Mouse (Mus musculus) liver, embryonic 16.5 days (tissue): ENCODE measurements around the gene Macf1. TPM values are rescaled to one million over a fixed set of nuclear protein-coding genes. Genes with fewer than 3 reads are reported as not detected.
"Not testable (repeated sequence)": the region's sequence is repeated elsewhere in the genome, so short reads cannot be mapped to it uniquely, and the experiment has no call there.

Source experiments
- ATAC-seq: fragments of 200-750 bp; cut with Nextera tagmentation; 2 replicates; pipeline ENCODE4 v1.8.0; 2017; ENCODE audit warnings: low read depth, mild to moderate bottlenecking, moderate number of reproducible peaks, moderate library complexity
- H3K27ac ChIP-seq: fragments of 300-500 bp; sonication (generic); 2 replicates; pipeline ENCODE4 v1.5.1; 2014; ENCODE audit warnings: mild to moderate bottlenecking, low read length
- H3K27me3 ChIP-seq: fragments of 300-500 bp; sonication (generic); 2 replicates; pipeline ENCODE4 v1.6.1; 2014; ENCODE audit warnings: low read depth, low read length, mixed read lengths; ENCODE audit not compliant: control insufficient read depth, insufficient read depth
- H3K36me3 ChIP-seq: fragments of 300-500 bp; sonication (generic); 2 replicates; pipeline ENCODE4 v1.6.1; 2014; ENCODE audit warnings: mild to moderate bottlenecking; ENCODE audit not compliant: control insufficient read depth, insufficient read depth
- H3K4me1 ChIP-seq: fragments of 300-500 bp; sonication (generic); 2 replicates; pipeline ENCODE4 v1.6.1; 2014; ENCODE audit warnings: low read depth, low read length, mixed read lengths; ENCODE audit not compliant: control insufficient read depth
- H3K4me2 ChIP-seq: fragments of 300-500 bp; sonication (generic); 2 replicates; pipeline ENCODE4 v1.6.1; 2014; ENCODE audit warnings: low read depth, low read length, mixed read lengths
- H3K4me3 ChIP-seq: fragments of 300-500 bp; sonication (generic); 2 replicates; pipeline ENCODE4 v1.5.1; 2014; ENCODE audit warnings: low read depth, mild to moderate bottlenecking, low read length
- H3K9ac ChIP-seq: fragments of 300-500 bp; sonication (generic); 2 replicates; pipeline ENCODE4 v1.6.1; 2014; ENCODE audit warnings: low read depth, low read length
- H3K9me3 ChIP-seq: fragments of 300-500 bp; sonication (generic); replicated peaks from 2 replicates; pipeline ENCODE4 v1.6.1; 2016; ENCODE audit warnings: low read length; ENCODE audit not compliant: control insufficient read depth
- WGBS: fragments of 180-500 bp; shearing (Covaris S2); extraction: QIAGEN DNeasy Blood & Tissue Kit; methylation state at CpG from one replicate; pipeline ENCODE4 v1.1.7; 2014; ENCODE audit not compliant: insufficient replicate concordance; 5-methylcytosine and 5-hydroxymethylcytosine counted together
- polyA plus RNA-seq: library from polyadenylated mRNA; unstranded; fragments of >200 nt; fragmentation: Nextera tagmentation; extraction: Ambion mirVana; gene quantifications from 2 replicates; pipeline ENCODE4 v1.2.1, GENCODE M21; 2015

The Macf1 gene
- polyA plus RNA-seq, 1 experiment from 2014 or later = 8.3 TPM

- Histone ChIP-seq H3K36me3 (no peaks in the 10 kb centered on the region), H3K27me3 (no peaks in the 10 kb centered on the region), H3K9ac (peak overlapping the region; percentile 94), H3K9me3 (no peaks in the 10 kb centered on the region), H3K4me2 (peak overlapping the region; percentile 97), H3K4me3 (peak overlapping the region; percentile 92), H3K27ac (peak overlapping the region; percentile 98), H3K4me1 (peaks cover 42% of the 10 kb centered on the region)
- under 1% methylated on average over 103 of the region's 125 CpGs for WGBS
- peak; percentile 89 for ATAC-seq
Measured at GRCm38 (mm10) chr4:123664021-123664950, 19.9 kb downstream of the Macf1 start.

GRCm38 (mm10) chr4:123663688-123663965 is 20.5 kb downstream of the Macf1 start:
- H3K4me3 ChIP-seq = peak overlapping the region; percentile 92
- peak overlapping the region; percentile 97 for H3K4me2 ChIP-seq
- no peaks in the 10 kb centered on the region for H3K36me3 ChIP-seq
- peak overlapping the region; percentile 98 for H3K27ac ChIP-seq
- H3K27me3 ChIP-seq = no peaks in the 10 kb centered on the region
- H3K4me1 ChIP-seq = peaks cover 46% of the 10 kb centered on the region
- ATAC-seq = no peak
- peak overlapping the region; percentile 94 for H3K9ac ChIP-seq
- WGBS = 0% methylated on average over 12 of the region's 12 CpGs
- H3K9me3 ChIP-seq = no peaks in the 10 kb centered on the region

- WGBS = 3% methylated on average over 15 of the region's 15 CpGs
- no peak for ATAC-seq
- peak overlapping the region; percentile 98 for H3K27ac ChIP-seq
- H3K4me1 ChIP-seq = peaks cover 46% of the 10 kb centered on the region
- H3K9ac ChIP-seq = peak overlapping the region; percentile 94
- H3K4me3 ChIP-seq = peak overlapping the region; percentile 92
- H3K9me3 ChIP-seq = no peaks in the 10 kb centered on the region
- H3K36me3 ChIP-seq = no peaks in the 10 kb centered on the region
- H3K27me3 ChIP-seq = no peaks in the 10 kb centered on the region
- H3K4me2 ChIP-seq = peak overlapping the region; percentile 97
Measured at GRCm38 (mm10) chr4:123662914-123663687, 21.1 kb downstream of the Macf1 start.

- no peak for ATAC-seq
- Histone ChIP-seq H3K4me1 (peaks cover 33% of the 10 kb centered on the region), H3K27me3 (no peaks in the 10 kb centered on the region), H3K4me2 (no peak overlapping the region), H3K9ac (no peak overlapping the region), H3K4me3 (no peak overlapping the region), H3K9me3 (no peaks in the 10 kb centered on the region), H3K27ac (no peak overlapping the region), H3K36me3 (no peaks in the 10 kb centered on the region)
- 63% methylated on average over 1 of the region's 1 CpGs for WGBS
Measured at GRCm38 (mm10) chr4:123658175-123658574, 26.0 kb downstream of the Macf1 start.

GRCm38 (mm10) chr4:123655245-123655644 is 28.9 kb downstream of the Macf1 start:
- H3K4me2 ChIP-seq = no peak overlapping the region
- H3K27ac ChIP-seq = peak overlapping the region; percentile 17; the same call in 1 of the 2 replicates
- no peak overlapping the region for H3K9ac ChIP-seq
- H3K9me3 ChIP-seq = no peaks in the 10 kb centered on the region
- no peak overlapping the region for H3K4me3 ChIP-seq
- no peaks in the 10 kb centered on the region for H3K27me3 ChIP-seq
- H3K36me3 ChIP-seq = no peaks in the 10 kb centered on the region
- peaks cover 29% of the 10 kb centered on the region for H3K4me1 ChIP-seq
- WGBS = 27% methylated on average over 5 of the region's 5 CpGs
- ATAC-seq = peak; percentile 88

GRCm38 (mm10) chr4:123654566-123654965 is 29.6 kb downstream of the Macf1 start:
- WGBS = 51% methylated on average over 4 of the region's 4 CpGs
- peaks cover 29% of the 10 kb centered on the region for H3K4me1 ChIP-seq
- H3K27ac ChIP-seq = peak overlapping the region; percentile 17; the same call in 1 of the 2 replicates
- no peak overlapping the region for H3K9ac ChIP-seq
- H3K4me2 ChIP-seq = no peak overlapping the region
- no peaks in the 10 kb centered on the region for H3K36me3 ChIP-seq
- no peaks in the 10 kb centered on the region for H3K27me3 ChIP-seq
- no peak overlapping the region for H3K4me3 ChIP-seq
- no peaks in the 10 kb centered on the region for H3K9me3 ChIP-seq
- ATAC-seq = no peak

GRCm38 (mm10) chr4:123653446-123653845 is 30.7 kb downstream of the Macf1 start:
- H3K27ac ChIP-seq, H3K4me3 ChIP-seq, ATAC-seq, H3K36me3 ChIP-seq, H3K9me3 ChIP-seq, H3K27me3 ChIP-seq, H3K9ac ChIP-seq, H3K4me2 ChIP-seq: not testable (repeated sequence)
- peaks cover 26% of the 10 kb centered on the region for H3K4me1 ChIP-seq
- 71% methylated on average over 5 of the region's 5 CpGs for WGBS

- no peak for ATAC-seq
- Histone ChIP-seq H3K9me3 (no peaks in the 10 kb centered on the region), H3K9ac (no peak overlapping the region), H3K4me2 (no peak overlapping the region), H3K4me3 (no peak overlapping the region), H3K27ac (no peak overlapping the region), H3K36me3 (no peaks in the 10 kb centered on the region), H3K27me3 (no peaks in the 10 kb centered on the region), H3K4me1 (peaks cover 29% of the 10 kb centered on the region)
- 70% methylated on average over 3 of the region's 3 CpGs for WGBS
Measured at GRCm38 (mm10) chr4:123652130-123652529, 32.0 kb downstream of the Macf1 start.

GRCm38 (mm10) chr4:123649131-123649530 is 35.0 kb downstream of the Macf1 start:
- H3K9me3 ChIP-seq = no peaks in the 10 kb centered on the region
- 72% methylated on average over 6 of the region's 6 CpGs for WGBS
- no peak overlapping the region for H3K27ac ChIP-seq
- H3K4me2 ChIP-seq = no peak overlapping the region
- H3K4me1 ChIP-seq = peaks cover 11% of the 10 kb centered on the region
- H3K4me3 ChIP-seq = no peak overlapping the region
- no peak overlapping the region for H3K9ac ChIP-seq
- ATAC-seq = no peak
- H3K36me3 ChIP-seq = no peaks in the 10 kb centered on the region
- H3K27me3 ChIP-seq = no peaks in the 10 kb centered on the region
